Mouse (Mus musculus) urinary bladder, postnatal 14 days (tissue): ENCODE measurements around the gene Dhx8.
A peak's percentile ranks its signal among the peaks of the same experiment; 100 is the strongest.

ENCODE experiments used
- DNase-seq: peaks from one replicate; pipeline ENCODE4 v3.0.0; 2021; ENCODE audit warnings: low spot score

Dhx8 gene

GRCm38 (mm10) chr11:101798083-101798482, 65.4 kb downstream of the Dhx8 start:
- peak; percentile 84 for DNase-seq

- DNase-seq: no peak
These were observed 68.7 kb downstream of the Dhx8 start for GRCm38 (mm10) chr11:101801386-101801785.

GRCm38 (mm10) chr11:101805113-101805704, 72.5 kb downstream of the Dhx8 start:
- no peak for DNase-seq

- no peak for DNase-seq
These were observed 74.0 kb downstream of the Dhx8 start for GRCm38 (mm10) chr11:101806741-101807140.

- DNase-seq: no peak
These were observed 74.5 kb downstream of the Dhx8 start for GRCm38 (mm10) chr11:101807266-101807665.

- no peak for DNase-seq
These were observed 76.5 kb downstream of the Dhx8 start for GRCm38 (mm10) chr11:101809060-101809828.

- peak; percentile 82 for DNase-seq
These were observed 80.5 kb downstream of the Dhx8 start for GRCm38 (mm10) chr11:101813259-101813658.

GRCm38 (mm10) chr11:101814375-101815102, 81.8 kb downstream of the Dhx8 start:
- peak; percentile 83 for DNase-seq

- no peak for DNase-seq
These were observed 82.7 kb downstream of the Dhx8 start for GRCm38 (mm10) chr11:101815103-101816085.
